Mouse (Mus musculus): ENCODE results near the gene Gm15517. TPM values are rescaled to one million over a fixed set of nuclear protein-coding genes. Genes with fewer than 3 reads are reported as not detected.

Gene Gm15517
- polyA plus RNA-seq, 2 experiments = not detected

DNA sequence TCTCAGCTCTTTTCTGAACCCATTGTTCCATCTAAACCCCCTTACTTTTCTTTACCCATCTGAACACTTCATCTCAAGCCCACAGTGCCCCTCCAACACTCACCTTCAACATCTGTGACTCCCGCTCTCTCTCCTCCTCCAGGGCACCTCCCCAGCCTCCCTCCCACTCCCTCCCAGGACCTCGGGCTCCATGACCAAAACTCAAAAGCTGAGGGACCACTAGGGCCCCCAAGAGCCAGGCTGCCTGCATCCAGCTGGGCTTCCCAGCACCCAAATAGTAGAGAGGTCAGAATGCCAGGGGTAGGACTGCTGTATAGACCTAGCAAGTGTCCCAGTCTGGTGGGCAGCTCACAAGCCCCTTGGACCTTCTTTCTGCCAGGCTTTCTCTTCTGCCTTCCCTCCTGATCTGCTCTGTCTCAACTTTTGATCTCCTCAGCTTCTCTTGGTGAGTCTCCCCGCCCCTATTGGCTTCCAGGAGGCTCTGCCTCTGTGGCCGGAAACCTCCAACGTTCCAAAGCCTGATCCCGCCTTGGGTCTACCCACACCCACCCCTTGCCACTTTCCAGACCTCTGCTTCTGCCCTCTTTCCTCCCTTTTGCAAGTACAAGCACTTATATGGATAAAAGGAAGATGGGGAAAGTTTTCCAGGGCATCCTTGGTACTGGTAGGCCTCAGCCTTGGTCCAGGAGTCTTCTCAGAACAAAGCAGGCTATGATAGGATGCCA is 45.4 kb downstream of the Gm15517 start, which contains the start of gene Clec11a:
Gene Clec11a (minus strand): TSS at position 387 of the 725 bp plus-strand sequence.
- H3K9ac ChIP-seq (replicated peaks) = no peak within 1 kb of the TSS
- no peaks in the 10 kb centered on the region for H3K36me3 ChIP-seq (replicated peaks; ENCODE audit: control insufficient read depth, insufficient read depth, low read depth)
- peaks cover 36% of the 10 kb centered on the region for H3K27me3 ChIP-seq (ENCODE audit: control insufficient read depth, insufficient read depth, low read length)
- peaks cover 0 to 6% of the 10 kb centered on the region in 2 experiments; a peak in 1 of 4 replicates for H3K4me1 ChIP-seq (replicated peaks; ENCODE audit: control insufficient read depth in 2 of 2, insufficient read depth in 2 of 2, low read length in 1 of 2)
- no peak within 1 kb of the TSS for H3K27ac ChIP-seq
- H3K4me3 ChIP-seq (ENCODE audit: insufficient read depth in 1 of 2, low read depth in 2 of 2, low read length in 2 of 2) = no peak within 1 kb of the TSS
- H3K4me2 ChIP-seq (ENCODE audit: low read depth) = peak within 1 kb of the TSS; percentile 66
- TF ChIP-seq CTCF (IDR thresholded peaks at IDR 0.05; ENCODE audit: low read depth) = no peak
- TF ChIP-seq EP300 (IDR thresholded peaks at IDR 0.05; ENCODE audit: low read depth) = no peak
- no peaks in the 10 kb centered on the region for H3K9me3 ChIP-seq (ENCODE audit: control insufficient read depth, low read length)
- WGBS (ENCODE audit: insufficient replicate concordance) = 40% methylated on average over 6 of the region's 6 CpGs
- no peak for ATAC-seq (ENCODE audit: insufficient read depth)
- no peak for DNase-seq (ENCODE audit: low read depth in 3 of 3, low spot score in 3 of 3)

DNA sequence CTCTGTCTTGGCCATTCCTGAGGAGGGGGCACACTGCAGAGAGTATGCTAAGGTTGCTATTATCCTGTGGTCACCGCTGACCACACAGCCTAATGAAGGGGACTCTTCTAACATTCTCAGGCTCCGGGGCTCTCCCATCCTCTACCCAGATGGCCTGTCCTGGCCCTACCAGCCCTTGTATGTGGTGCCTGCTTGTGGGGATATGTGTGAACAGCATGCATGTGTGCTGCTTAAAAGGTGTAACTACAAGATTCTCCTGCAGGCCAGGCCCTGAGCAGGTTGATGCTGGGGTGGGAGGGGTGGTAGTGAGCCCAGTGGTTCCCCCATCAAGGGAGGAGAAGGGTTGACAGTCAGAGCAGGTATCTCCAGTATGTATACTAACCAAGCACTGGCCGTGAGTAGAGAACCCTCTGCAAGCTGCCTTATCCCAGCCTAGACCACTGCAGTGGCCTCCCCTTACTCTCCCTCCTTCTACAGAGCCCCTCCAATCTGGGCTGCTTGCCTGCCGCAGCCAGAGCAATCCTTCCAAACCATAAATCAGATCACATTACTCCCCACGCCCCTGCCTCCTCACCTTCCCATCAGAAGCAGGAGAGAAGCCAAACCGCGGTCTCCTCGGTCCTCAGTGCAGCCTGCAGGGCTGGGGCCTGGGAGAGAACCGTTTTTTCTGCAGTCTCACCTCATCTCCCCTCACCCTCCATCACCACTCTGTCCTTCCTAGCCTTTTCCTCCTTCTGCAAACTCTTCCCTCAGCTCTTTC is 46.2 kb downstream of the Gm15517 start:
- no peaks in the 10 kb centered on the region for H3K36me3 ChIP-seq (replicated peaks; ENCODE audit: control insufficient read depth, insufficient read depth, low read depth)
- H3K27ac ChIP-seq = no peak overlapping the region
- H3K4me3 ChIP-seq (ENCODE audit: insufficient read depth in 1 of 2, low read depth in 2 of 2, low read length in 2 of 2) = no peak overlapping the region
- DNase-seq (ENCODE audit: low read depth in 3 of 3, low spot score in 3 of 3) (no peak), ATAC-seq (ENCODE audit: insufficient read depth) (no peak)
- TF ChIP-seq EP300 (IDR thresholded peaks at IDR 0.05; ENCODE audit: low read depth) = no peak
- H3K4me1 ChIP-seq (replicated peaks; ENCODE audit: control insufficient read depth in 2 of 2, insufficient read depth in 2 of 2, low read length in 1 of 2) = peaks cover 0 to 6% of the 10 kb centered on the region in 2 experiments; a peak in 1 of 4 replicates
- no peak overlapping the region for H3K9ac ChIP-seq (replicated peaks)
- no peak overlapping the region for H3K4me2 ChIP-seq (ENCODE audit: low read depth)
- H3K9me3 ChIP-seq (ENCODE audit: control insufficient read depth, low read length) = no peaks in the 10 kb centered on the region
- 26% methylated on average over 9 of the region's 9 CpGs for WGBS (ENCODE audit: insufficient replicate concordance)
- H3K27me3 ChIP-seq (ENCODE audit: control insufficient read depth, insufficient read depth, low read length) = peaks cover 43% of the 10 kb centered on the region

DNA sequence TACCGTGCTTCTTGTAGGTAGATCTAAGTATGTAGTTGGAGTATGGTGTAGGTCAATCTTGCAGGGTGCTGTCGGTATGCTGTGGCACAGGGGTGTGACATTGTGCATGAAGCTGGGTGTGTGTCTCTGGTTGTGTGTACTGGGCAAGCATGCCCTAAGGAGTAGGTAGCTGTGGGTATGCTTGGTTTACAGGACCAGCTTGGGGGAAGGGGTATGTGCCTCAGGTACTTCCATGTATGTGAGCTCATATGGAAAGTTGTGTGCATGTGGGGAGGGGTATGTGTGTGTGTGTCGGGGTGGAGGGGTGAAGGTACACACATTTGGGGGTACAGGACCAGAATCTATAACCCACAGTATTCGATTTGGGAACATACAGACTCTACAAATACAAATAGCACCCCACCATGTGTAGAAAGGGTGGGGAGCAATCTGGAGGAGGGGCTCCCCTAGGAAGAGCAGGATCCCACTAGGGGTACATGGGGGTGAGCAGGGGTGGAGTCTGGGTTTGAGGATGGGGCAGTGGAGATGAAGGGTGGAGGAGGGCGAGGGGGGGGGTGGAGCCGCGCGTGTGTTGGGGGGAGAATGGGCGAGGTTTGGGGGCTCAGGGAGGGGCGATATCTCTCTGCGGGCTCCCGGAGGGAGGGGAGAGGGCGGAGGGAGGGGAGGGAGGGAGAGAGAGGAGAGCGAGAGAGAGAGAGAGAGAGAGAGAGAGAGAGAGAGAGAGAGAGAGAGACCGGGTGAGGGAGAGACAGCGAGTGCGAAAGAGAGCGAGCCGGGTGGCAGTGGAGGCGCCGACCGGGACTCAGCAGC is 48.4 kb downstream of the Gm15517 start, which contains the start of gene Shank1:
Gene Shank1 (plus strand): TSS at position 779 of the 810 bp plus-strand sequence.
- H3K27me3 ChIP-seq (ENCODE audit: control insufficient read depth, insufficient read depth, low read length) = peaks cover 47% of the 10 kb centered on the region
- no peaks in the 10 kb centered on the region for H3K9me3 ChIP-seq (ENCODE audit: control insufficient read depth, low read length)
- peaks cover 0 to 5% of the 10 kb centered on the region in 2 experiments; a peak in 1 of 4 replicates for H3K4me1 ChIP-seq (replicated peaks; ENCODE audit: control insufficient read depth in 2 of 2, insufficient read depth in 2 of 2, low read length in 1 of 2)
- ATAC-seq (ENCODE audit: insufficient read depth) (no peak), DNase-seq (ENCODE audit: low read depth in 3 of 3, low spot score in 3 of 3) (no peak)
- H3K9ac ChIP-seq (replicated peaks) = no peak within 1 kb of the TSS
- 10% methylated on average over 18 of the region's 22 CpGs for WGBS (ENCODE audit: insufficient replicate concordance)
- peak within 1 kb of the TSS; percentile 21 for H3K4me2 ChIP-seq (ENCODE audit: low read depth)
- peak within 1 kb of the TSS in 1 of 2 experiments; percentile 8; a peak in 1 of 4 replicates for H3K4me3 ChIP-seq (ENCODE audit: insufficient read depth in 1 of 2, low read depth in 2 of 2, low read length in 2 of 2)
- H3K36me3 ChIP-seq (replicated peaks; ENCODE audit: control insufficient read depth, insufficient read depth, low read depth) = no peaks in the 10 kb centered on the region
- H3K27ac ChIP-seq = no peak within 1 kb of the TSS
- TF ChIP-seq CTCF (IDR thresholded peaks at IDR 0.05; ENCODE audit: low read depth) (no peak), EP300 (IDR thresholded peaks at IDR 0.05; ENCODE audit: low read depth) (no peak)

DNA sequence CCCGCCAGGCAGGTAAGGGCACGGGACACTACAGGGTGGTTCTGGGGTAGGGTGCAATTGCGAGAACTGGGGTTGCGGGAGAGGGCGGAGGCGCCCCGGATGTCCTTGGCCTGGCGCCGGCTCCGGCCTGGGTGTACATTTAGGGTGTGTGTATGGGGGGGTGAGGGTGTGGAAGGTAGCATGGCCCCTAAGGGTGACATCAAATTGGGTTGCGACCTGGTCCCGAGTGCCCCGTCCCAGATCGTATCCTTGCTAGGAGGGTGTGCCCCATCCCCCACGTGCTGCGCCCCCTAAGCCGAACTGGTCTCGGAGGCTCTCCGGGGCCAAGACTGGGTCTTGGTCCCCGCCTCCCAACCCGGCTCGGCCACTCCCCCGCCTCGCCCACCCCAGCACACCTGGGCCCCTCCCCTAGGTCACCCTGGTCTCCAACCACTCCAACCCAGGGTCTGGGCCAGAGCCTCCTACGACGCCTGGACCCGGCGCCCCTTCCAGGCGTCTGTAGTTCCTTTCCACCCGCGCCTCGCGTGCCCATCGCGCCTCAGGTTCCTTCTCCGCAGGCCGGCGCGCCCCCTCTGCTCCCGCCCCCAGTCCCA is 49.1 kb downstream of the Gm15517 start:
- WGBS (ENCODE audit: insufficient replicate concordance) = 2% methylated on average over 32 of the region's 40 CpGs
- no peaks in the 10 kb centered on the region for H3K9me3 ChIP-seq (ENCODE audit: control insufficient read depth, low read length)
- TF ChIP-seq CTCF (IDR thresholded peaks at IDR 0.05; ENCODE audit: low read depth) = no peak
- TF ChIP-seq EP300 (IDR thresholded peaks at IDR 0.05; ENCODE audit: low read depth) = no peak
- H3K27me3 ChIP-seq (ENCODE audit: control insufficient read depth, insufficient read depth, low read length) = peaks cover 47% of the 10 kb centered on the region
- H3K36me3 ChIP-seq (replicated peaks; ENCODE audit: control insufficient read depth, insufficient read depth, low read depth) = no peaks in the 10 kb centered on the region
- H3K4me1 ChIP-seq (replicated peaks; ENCODE audit: control insufficient read depth in 2 of 2, insufficient read depth in 2 of 2, low read length in 1 of 2) = peaks cover 0 to 5% of the 10 kb centered on the region in 2 experiments; a peak in 1 of 4 replicates
- ATAC-seq (ENCODE audit: insufficient read depth) (no peak), DNase-seq (ENCODE audit: low read depth in 3 of 3, low spot score in 3 of 3) (no peak)
- H3K27ac ChIP-seq = no peak overlapping the region
- H3K4me2 ChIP-seq (ENCODE audit: low read depth) = peak overlapping the region; percentile 21
- no peak overlapping the region for H3K9ac ChIP-seq (replicated peaks)
- H3K4me3 ChIP-seq (ENCODE audit: insufficient read depth in 1 of 2, low read depth in 2 of 2, low read length in 2 of 2) = peak overlapping the region in 1 of 2 experiments; percentile 8; a peak in 1 of 4 replicates

All from liver, embryonic 14.5 days (tissue).